Mouse (Mus musculus) activated CD4-positive, CD25-positive, alpha-beta regulatory T cell (primary cell): ENCODE results near the gene Lhx2. TPM values are rescaled to one million over a fixed set of nuclear protein-coding genes. Genes with fewer than 3 reads are reported as not detected.

Experiments used
- polyA plus RNA-seq, 2 experiments: library from polyadenylated mRNA; unstranded; fragments of 100-300 nt; shearing (Covaris generic); gene quantifications; one replicate each; pipeline ENCODE4 v1.2.1; 2017

The Lhx2 gene
- under 1 TPM in 1 of 2 experiments, not detected in 1; 0.18 TPM for polyA plus RNA-seq

DNA sequence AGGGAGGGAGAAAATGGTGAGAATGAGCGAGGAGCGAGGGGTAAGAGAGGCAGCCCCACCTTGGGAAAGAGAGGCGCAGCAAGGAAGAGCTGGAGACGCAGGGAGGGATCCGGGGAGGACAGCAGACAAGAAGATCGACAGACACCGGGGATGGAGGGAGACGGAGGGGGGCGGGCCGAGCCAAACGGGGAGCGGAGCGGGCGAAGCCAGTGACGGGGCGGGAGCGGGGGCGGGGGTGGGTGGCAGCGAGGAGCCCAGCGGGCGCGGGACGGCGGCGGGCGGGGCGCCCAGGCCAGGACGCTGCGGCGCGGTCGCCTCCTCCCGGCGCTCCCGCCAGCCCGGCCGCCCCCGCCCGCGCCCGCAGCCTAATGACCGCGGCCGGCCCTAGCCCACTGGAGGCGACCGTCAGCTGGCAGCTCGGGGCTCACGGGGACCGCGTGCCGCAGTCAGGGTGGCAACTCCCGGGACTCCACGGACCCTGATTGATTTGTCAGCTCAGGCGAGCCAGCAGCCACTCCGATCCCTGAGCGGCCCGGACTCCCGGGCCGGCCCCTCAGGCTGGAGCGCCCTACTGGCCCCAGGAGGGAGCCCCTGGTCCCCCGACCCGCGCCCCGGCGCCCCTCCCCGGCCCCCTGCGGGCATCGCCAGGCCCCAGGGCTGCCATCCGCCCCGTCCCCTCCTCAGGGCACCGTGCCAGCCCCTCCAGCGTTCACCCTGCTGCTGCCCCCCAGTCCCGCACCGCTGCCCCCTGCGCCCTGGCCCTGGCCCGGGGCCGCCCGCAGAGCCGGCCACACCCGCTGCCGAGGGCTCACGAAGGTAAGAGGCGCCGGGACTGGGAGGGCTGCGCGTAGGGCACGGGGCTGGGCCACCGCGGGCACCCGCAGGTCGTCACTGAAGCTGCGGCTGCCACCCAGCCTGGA lies at the start of gene Lhx2:
Gene Lhx2 (plus strand): TSS at position 292 of the 920 bp plus-strand sequence.

Other genes with a start within 250 kb of the Lhx2 start
- gene Dennd1a, start 51.9 kb upstream of the Lhx2 start, polyA plus RNA-seq: 10 to 100 TPM; 21.1 to 25.1 TPM
- 1 to 10 TPM; 3.8 to 6.4 TPM for gene Nek6, start 172.4 kb downstream of the Lhx2 start, polyA plus RNA-seq